Mouse (Mus musculus): ENCODE data around the gene Casq2. TPM values are rescaled to one million over a fixed set of nuclear protein-coding genes. Genes with fewer than 3 reads are reported as not detected.

Casq2 gene
- polyA plus RNA-seq, 1 experiment from 2014 or later = 0.66 TPM

DNA sequence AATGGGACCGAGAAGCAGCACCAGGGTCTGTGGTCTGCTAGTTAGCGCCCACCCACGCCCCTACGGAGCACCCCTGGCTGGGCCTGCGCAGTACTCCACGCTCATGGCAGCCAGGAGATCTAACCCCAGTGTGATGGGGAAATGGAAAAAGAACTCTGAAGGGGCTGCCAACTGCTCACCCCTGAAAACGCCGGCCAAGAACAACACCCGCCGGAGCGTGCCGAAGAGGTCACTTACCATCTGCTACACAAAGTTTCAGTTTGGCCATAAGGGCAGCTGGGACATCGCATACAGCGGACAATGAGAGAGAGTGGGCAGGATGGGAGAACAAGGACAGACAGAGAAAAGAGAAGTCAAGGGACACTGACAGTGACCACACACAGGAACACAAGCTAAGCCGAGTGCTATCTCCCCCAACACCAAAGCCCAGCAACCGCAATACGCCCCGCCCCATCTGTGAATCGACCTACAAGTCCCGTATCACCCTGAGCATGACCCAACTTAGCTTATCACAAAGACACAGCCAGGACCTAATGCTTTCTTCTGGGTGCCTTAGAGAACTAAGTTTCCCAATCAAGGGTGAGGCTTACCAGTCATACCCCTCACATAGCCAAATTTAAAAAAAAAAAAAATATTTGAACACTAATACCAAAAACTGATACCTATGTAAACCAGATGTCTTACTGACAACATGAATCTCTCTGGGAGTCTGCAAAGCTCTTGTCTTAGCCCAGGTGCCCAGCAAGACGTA lies 79.5 kb downstream of the Casq2 start:
- DNase-seq (ENCODE audit: low spot score) (no peak), ATAC-seq (replicated peaks; ENCODE audit: low FRiP score, low TSS enrichment, low read depth) (no peak)
- WGBS = 88% methylated on average over 21 of the region's 21 CpGs
- no peak overlapping the region for H3K9ac ChIP-seq (ENCODE audit: low read length)
- no peaks in the 10 kb centered on the region for H3K27me3 ChIP-seq (replicated peaks; ENCODE audit: control insufficient read depth, insufficient read depth, low read length)
- no peaks in the 10 kb centered on the region for H3K9me3 ChIP-seq (ENCODE audit: control insufficient read depth, low read length)
- H3K4me2 ChIP-seq (ENCODE audit: low read length) = no peak overlapping the region
- peaks cover 24% of the 10 kb centered on the region for H3K4me1 ChIP-seq (replicated peaks; ENCODE audit: control insufficient read depth, insufficient read depth, low read length)
- H3K4me3 ChIP-seq (ENCODE audit: low read depth, low read length) = no peak overlapping the region
- no peak overlapping the region for H3K27ac ChIP-seq (ENCODE audit: low read depth)
- H3K36me3 ChIP-seq (ENCODE audit: control insufficient read depth, insufficient read depth, low read length) = peaks cover 40% of the 10 kb centered on the region

GRCm38 (mm10) chr3:102166287-102166620 lies 80.0 kb downstream of the Casq2 start:
- DNase-seq (ENCODE audit: low spot score) = no peak
- H3K9ac ChIP-seq (ENCODE audit: low read length) = no peak overlapping the region
- H3K27me3 ChIP-seq (replicated peaks; ENCODE audit: control insufficient read depth, insufficient read depth, low read length) = no peaks in the 10 kb centered on the region
- H3K36me3 ChIP-seq (ENCODE audit: control insufficient read depth, insufficient read depth, low read length) = peaks cover 34% of the 10 kb centered on the region
- peaks cover 26% of the 10 kb centered on the region for H3K4me1 ChIP-seq (replicated peaks; ENCODE audit: control insufficient read depth, insufficient read depth, low read length)
- no peak overlapping the region for H3K27ac ChIP-seq (ENCODE audit: low read depth)
- WGBS = 65% methylated on average over 4 of the region's 4 CpGs
- H3K4me2 ChIP-seq (ENCODE audit: low read length) = no peak overlapping the region
- H3K9me3 ChIP-seq (ENCODE audit: control insufficient read depth, low read length) = no peaks in the 10 kb centered on the region
- no peak for ATAC-seq (replicated peaks; ENCODE audit: low FRiP score, low TSS enrichment, low read depth)
- H3K4me3 ChIP-seq (ENCODE audit: low read depth, low read length) = no peak overlapping the region

GRCm38 (mm10) chr3:102166794-102167193 lies 80.6 kb downstream of the Casq2 start:
- Histone ChIP-seq H3K27ac (ENCODE audit: low read depth) (no peak overlapping the region), H3K9me3 (ENCODE audit: control insufficient read depth, low read length) (no peaks in the 10 kb centered on the region), H3K27me3 (replicated peaks; ENCODE audit: control insufficient read depth, insufficient read depth, low read length) (no peaks in the 10 kb centered on the region), H3K4me2 (ENCODE audit: low read length) (no peak overlapping the region), H3K9ac (ENCODE audit: low read length) (no peak overlapping the region), H3K4me3 (ENCODE audit: low read depth, low read length) (no peak overlapping the region), H3K36me3 (ENCODE audit: control insufficient read depth, insufficient read depth, low read length) (peaks cover 29% of the 10 kb centered on the region), H3K4me1 (replicated peaks; ENCODE audit: control insufficient read depth, insufficient read depth, low read length) (peaks cover 26% of the 10 kb centered on the region)
- ATAC-seq (replicated peaks; ENCODE audit: low FRiP score, low TSS enrichment, low read depth) = no peak
- DNase-seq (ENCODE audit: low spot score) = no peak
- WGBS = 83% methylated on average over 8 of the region's 8 CpGs

GRCm38 (mm10) chr3:102167555-102168210 lies 81.5 kb downstream of the Casq2 start:
- Histone ChIP-seq H3K4me2 (ENCODE audit: low read length) (no peak overlapping the region), H3K9ac (ENCODE audit: low read length) (no peak overlapping the region), H3K36me3 (ENCODE audit: control insufficient read depth, insufficient read depth, low read length) (peaks cover 24% of the 10 kb centered on the region), H3K27ac (ENCODE audit: low read depth) (peak overlapping the region; percentile 27; the same call in 1 of the 2 replicates), H3K9me3 (ENCODE audit: control insufficient read depth, low read length) (no peaks in the 10 kb centered on the region), H3K4me3 (ENCODE audit: low read depth, low read length) (no peak overlapping the region), H3K4me1 (replicated peaks; ENCODE audit: control insufficient read depth, insufficient read depth, low read length) (peaks cover 30% of the 10 kb centered on the region), H3K27me3 (replicated peaks; ENCODE audit: control insufficient read depth, insufficient read depth, low read length) (no peaks in the 10 kb centered on the region)
- 19% methylated on average over 10 of the region's 10 CpGs for WGBS
- ATAC-seq (replicated peaks; ENCODE audit: low FRiP score, low TSS enrichment, low read depth) = no peak
- no peak for DNase-seq (ENCODE audit: low spot score)

GRCm38 (mm10) chr3:102169197-102169905 lies 83.1 kb downstream of the Casq2 start:
- H3K4me3 ChIP-seq (ENCODE audit: low read depth, low read length) = no peak overlapping the region
- peak overlapping the region; percentile 10; the same call in 1 of the 2 replicates for H3K9ac ChIP-seq (ENCODE audit: low read length)
- H3K4me1 ChIP-seq (replicated peaks; ENCODE audit: control insufficient read depth, insufficient read depth, low read length) = peaks cover 30% of the 10 kb centered on the region
- H3K27me3 ChIP-seq (replicated peaks; ENCODE audit: control insufficient read depth, insufficient read depth, low read length) = no peaks in the 10 kb centered on the region
- H3K27ac ChIP-seq (ENCODE audit: low read depth) = peak overlapping the region; percentile 78
- 23% methylated on average over 13 of the region's 13 CpGs for WGBS
- H3K9me3 ChIP-seq (ENCODE audit: control insufficient read depth, low read length) = no peaks in the 10 kb centered on the region
- H3K4me2 ChIP-seq (ENCODE audit: low read length) = no peak overlapping the region; the same call in 1 of the 2 replicates
- peak; percentile 72 for ATAC-seq (replicated peaks; ENCODE audit: low FRiP score, low TSS enrichment, low read depth)
- H3K36me3 ChIP-seq (ENCODE audit: control insufficient read depth, insufficient read depth, low read length) = peaks cover 11% of the 10 kb centered on the region
- peak; percentile 85 for DNase-seq (ENCODE audit: low spot score)

GRCm38 (mm10) chr3:102174118-102174865 lies 88.1 kb downstream of the Casq2 start:
- no peak overlapping the region for H3K9ac ChIP-seq (ENCODE audit: low read length)
- ATAC-seq (replicated peaks; ENCODE audit: low FRiP score, low TSS enrichment, low read depth) (no peak), DNase-seq (ENCODE audit: low spot score) (no peak)
- WGBS = 68% methylated on average over 8 of the region's 8 CpGs
- H3K4me2 ChIP-seq (ENCODE audit: low read length) = no peak overlapping the region
- H3K4me1 ChIP-seq (replicated peaks; ENCODE audit: control insufficient read depth, insufficient read depth, low read length) = peaks cover 18% of the 10 kb centered on the region
- no peak overlapping the region for H3K4me3 ChIP-seq (ENCODE audit: low read depth, low read length)
- H3K27ac ChIP-seq (ENCODE audit: low read depth) = no peak overlapping the region
- no peaks in the 10 kb centered on the region for H3K27me3 ChIP-seq (replicated peaks; ENCODE audit: control insufficient read depth, insufficient read depth, low read length)
- no peaks in the 10 kb centered on the region for H3K9me3 ChIP-seq (ENCODE audit: control insufficient read depth, low read length)
- H3K36me3 ChIP-seq (ENCODE audit: control insufficient read depth, insufficient read depth, low read length) = 0 out of 2 replicates have a peak, but pooled peaks cover 3% of the 10 kb centered on the region

GRCm38 (mm10) chr3:102175701-102176100 lies 89.5 kb downstream of the Casq2 start:
- H3K9ac ChIP-seq (ENCODE audit: low read length) = no peak overlapping the region
- H3K4me1 ChIP-seq (replicated peaks; ENCODE audit: control insufficient read depth, insufficient read depth, low read length) = peaks cover 9% of the 10 kb centered on the region; the same call in 1 of the 2 replicates
- H3K4me3 ChIP-seq (ENCODE audit: low read depth, low read length) = no peak overlapping the region
- H3K27me3 ChIP-seq (replicated peaks; ENCODE audit: control insufficient read depth, insufficient read depth, low read length) = no peaks in the 10 kb centered on the region
- 0 out of 2 replicates have a peak, but pooled peaks cover 3% of the 10 kb centered on the region for H3K36me3 ChIP-seq (ENCODE audit: control insufficient read depth, insufficient read depth, low read length)
- ATAC-seq (replicated peaks; ENCODE audit: low FRiP score, low TSS enrichment, low read depth) = no peak
- no peak overlapping the region for H3K27ac ChIP-seq (ENCODE audit: low read depth)
- H3K9me3 ChIP-seq (ENCODE audit: control insufficient read depth, low read length) = no peaks in the 10 kb centered on the region
- no peak overlapping the region for H3K4me2 ChIP-seq (ENCODE audit: low read length)
- WGBS = 86% methylated on average over 18 of the region's 18 CpGs
- no peak for DNase-seq (ENCODE audit: low spot score)

DNA sequence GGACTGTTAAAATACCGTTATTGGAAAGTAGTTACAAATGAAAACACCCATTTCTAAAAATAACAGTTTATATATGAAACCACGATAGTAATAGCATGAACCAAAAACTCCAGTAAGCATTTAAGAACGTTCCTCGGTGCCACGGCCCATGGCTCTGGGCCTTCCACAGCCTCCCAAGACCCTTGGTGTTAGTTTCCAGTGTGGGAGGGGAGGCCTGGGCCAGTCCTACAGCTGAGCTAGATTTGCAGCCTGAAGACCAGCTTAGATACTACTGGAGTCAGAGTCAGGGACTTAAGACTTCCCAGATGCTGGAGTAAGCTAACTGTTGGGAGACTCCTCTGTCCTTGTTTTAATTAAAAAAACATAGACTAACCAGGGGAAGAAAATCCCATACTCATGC lies 89.9 kb downstream of the Casq2 start:
- Histone ChIP-seq H3K27me3 (replicated peaks; ENCODE audit: control insufficient read depth, insufficient read depth, low read length) (no peaks in the 10 kb centered on the region), H3K27ac (ENCODE audit: low read depth) (no peak overlapping the region), H3K4me1 (replicated peaks; ENCODE audit: control insufficient read depth, insufficient read depth, low read length) (peaks cover 7% of the 10 kb centered on the region; the same call in 1 of the 2 replicates), H3K4me2 (ENCODE audit: low read length) (no peak overlapping the region), H3K4me3 (ENCODE audit: low read depth, low read length) (no peak overlapping the region), H3K9me3 (ENCODE audit: control insufficient read depth, low read length) (no peaks in the 10 kb centered on the region), H3K9ac (ENCODE audit: low read length) (no peak overlapping the region), H3K36me3 (ENCODE audit: control insufficient read depth, insufficient read depth, low read length) (0 out of 2 replicates have a peak, but pooled peaks cover 3% of the 10 kb centered on the region)
- ATAC-seq (replicated peaks; ENCODE audit: low FRiP score, low TSS enrichment, low read depth) (no peak), DNase-seq (ENCODE audit: low spot score) (no peak)
- 64% methylated on average over 5 of the region's 5 CpGs for WGBS
